Mouse (Mus musculus): ENCODE data around the gene Lrrc18.

GRCm38 (mm10) chr14:33036811-33037210, 45.6 kb downstream of the Lrrc18 start:
- TF ChIP-seq CTCF (conservative IDR thresholded peaks at IDR 0.05; ENCODE audit: low read length) (no peak), NANOG (IDR thresholded peaks at IDR 0.05; ENCODE audit: borderline replicate concordance, low read length) (no peak), POU5F1 (IDR thresholded peaks at IDR 0.05; ENCODE audit: borderline replicate concordance, low read length) (no peak)
